Mouse (Mus musculus) T-cell, adult 2 months (primary cell): Measurements from ENCODE around the gene Lman1l.
A peak's percentile ranks its signal among the peaks of the same experiment; 100 is the strongest.

Experiments used
- DNase-seq: peaks from one replicate; pipeline ENCODE4 v3.0.0; 2022; ENCODE audit warnings: low spot score

Lman1l gene

GRCm38 (mm10) chr9:57617556-57618169, 2.9 kb downstream of the Lman1l start:
- no peak for DNase-seq

DNA sequence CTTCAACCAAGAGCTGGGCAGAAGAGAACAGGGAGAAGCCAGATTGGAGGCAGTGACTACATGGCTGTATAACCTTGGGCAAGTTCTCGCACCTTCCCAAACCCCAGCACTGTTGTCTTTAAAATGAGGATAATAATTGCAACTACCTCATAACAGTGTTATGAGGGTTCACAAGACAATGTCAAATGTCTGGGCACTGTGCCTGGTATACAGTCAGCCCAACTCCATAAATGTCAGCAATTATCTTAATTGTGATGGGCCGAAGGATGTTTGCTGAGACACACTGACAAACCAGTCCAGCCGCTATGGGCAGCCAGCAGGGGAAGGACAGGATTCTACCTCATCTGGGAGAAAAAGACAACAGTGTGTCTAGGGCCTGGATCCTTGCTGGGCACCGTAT, 5.8 kb downstream of the Lman1l start:
- no peak for DNase-seq

- no peak for DNase-seq
Measured at GRCm38 (mm10) chr9:57613975-57614374, 6.6 kb downstream of the Lman1l start.

DNA sequence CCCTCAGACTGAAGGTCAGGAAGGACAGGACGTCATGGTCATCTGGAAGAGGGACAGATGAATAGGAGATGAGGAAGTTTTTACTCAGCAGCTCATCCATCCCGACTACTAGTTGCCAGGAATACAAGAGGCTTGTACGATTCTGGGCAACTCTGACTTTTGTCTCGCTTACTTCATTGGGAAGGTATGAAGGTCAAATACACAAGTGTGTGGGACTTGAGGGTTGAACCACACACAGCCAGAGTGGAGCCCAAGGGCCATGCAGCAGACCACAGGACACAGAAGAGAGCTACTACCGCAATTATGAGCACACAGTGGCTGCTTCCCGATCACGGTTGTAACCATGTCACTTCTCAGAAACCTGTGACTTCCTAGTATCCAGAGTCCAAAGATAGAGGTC, 8.0 kb downstream of the Lman1l start:
- DNase-seq, result no peak

GRCm38 (mm10) chr9:57610359-57610826, 10.2 kb downstream of the Lman1l start:
- no peak for DNase-seq

DNA sequence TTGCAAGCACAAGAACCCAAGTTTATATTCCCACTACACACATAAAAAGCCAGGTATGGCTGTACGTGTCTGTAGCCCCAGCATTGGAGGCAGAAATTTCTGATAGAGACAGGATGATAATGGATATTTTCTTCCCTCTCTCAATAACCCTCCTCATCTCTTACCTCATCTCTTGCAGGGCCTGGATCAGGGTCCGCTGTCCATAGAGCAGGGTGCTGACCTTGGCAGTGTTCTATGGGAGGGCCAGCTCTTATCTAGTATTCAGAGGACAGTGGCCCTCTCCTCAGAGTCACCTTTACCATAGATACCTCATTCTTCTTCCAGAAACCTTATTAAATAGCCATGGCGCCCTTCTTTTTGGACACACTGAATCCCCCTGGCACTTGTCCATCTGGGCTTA, 10.8 kb downstream of the Lman1l start:
- no peak for DNase-seq

DNA sequence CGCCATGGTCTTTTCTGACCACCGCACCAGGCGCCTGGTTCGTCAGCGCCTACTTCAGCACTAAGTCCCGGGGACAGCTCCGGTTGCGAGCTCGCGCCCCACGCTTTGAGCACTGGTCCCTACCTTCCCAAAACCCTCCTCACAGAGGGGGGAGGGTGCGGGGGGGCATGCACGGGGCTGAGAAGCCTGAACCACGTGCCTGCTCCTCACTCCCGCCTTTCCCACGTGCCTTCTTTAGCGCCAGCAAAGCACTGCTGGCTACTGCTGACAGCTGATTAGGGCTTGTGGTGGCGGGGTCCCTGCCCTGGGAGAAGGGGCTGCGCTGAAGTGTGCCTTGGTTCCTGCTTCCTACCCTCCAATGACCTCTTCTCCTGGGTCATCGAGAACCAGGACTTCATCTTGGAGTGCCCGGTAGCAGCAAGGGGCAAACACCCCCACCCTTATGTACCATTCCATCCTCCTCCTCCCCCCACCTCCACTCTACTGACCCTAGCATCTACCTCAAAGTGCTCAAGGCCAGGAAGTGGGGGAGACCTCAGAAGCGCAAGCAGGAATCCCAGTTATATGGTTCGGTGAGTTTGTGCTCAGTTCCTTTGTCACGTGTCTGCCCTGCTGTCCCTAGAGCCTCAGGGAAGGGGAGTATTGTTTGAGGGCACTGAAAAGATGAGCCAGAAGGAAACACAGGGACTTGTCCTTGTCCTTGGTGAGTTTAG, 14.3 kb downstream of the Lman1l start, which contains the start of gene Cplx3:
TSS of gene Cplx3 (minus strand) at position 143 of the 713 bp plus-strand sequence.
- peak; percentile 14 for DNase-seq

GRCm38 (mm10) chr9:57605503-57605902, 15.1 kb downstream of the Lman1l start:
- DNase-seq, result no peak

DNA sequence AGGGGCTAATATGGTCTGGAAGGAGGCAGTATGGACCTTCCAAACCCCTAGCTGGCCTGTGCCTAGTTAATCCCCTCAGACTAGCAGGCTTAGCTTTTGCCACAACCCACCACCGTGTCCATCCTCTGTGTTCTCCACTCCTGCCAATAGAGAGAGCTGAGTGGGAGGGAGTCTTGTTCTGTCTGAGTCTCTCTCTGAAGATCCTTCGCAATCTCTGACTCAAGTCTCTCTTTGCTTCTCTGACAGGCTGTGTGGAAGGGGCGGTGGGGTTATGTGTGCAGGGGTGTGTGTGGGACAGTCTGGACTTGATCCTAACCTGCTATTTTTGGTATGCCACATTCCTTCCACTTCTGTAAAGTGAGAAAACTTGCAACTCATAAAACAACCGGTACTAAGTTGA, 15.7 kb downstream of the Lman1l start:
- DNase-seq, result no peak

GRCm38 (mm10) chr9:57602098-57602497, 18.5 kb downstream of the Lman1l start:
- DNase-seq, result no peak

DNA sequence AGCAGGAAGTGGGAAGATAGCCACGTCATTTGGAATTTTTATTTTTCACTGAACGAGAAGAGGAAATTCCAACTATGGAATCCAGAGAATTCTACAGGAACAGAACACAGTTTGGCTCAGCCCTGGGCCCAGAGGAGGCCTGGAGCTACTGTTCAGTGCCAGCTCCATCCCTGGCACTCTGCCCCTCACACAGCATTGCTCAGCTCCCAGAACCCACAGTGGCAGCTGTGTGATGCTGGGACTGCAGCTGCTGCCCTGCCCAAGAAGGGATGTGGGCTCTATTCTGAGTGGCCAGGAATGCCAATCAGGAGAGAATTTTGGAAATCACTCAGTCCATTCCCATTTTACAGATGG, 19.2 kb downstream of the Lman1l start:
- no peak for DNase-seq

DNA sequence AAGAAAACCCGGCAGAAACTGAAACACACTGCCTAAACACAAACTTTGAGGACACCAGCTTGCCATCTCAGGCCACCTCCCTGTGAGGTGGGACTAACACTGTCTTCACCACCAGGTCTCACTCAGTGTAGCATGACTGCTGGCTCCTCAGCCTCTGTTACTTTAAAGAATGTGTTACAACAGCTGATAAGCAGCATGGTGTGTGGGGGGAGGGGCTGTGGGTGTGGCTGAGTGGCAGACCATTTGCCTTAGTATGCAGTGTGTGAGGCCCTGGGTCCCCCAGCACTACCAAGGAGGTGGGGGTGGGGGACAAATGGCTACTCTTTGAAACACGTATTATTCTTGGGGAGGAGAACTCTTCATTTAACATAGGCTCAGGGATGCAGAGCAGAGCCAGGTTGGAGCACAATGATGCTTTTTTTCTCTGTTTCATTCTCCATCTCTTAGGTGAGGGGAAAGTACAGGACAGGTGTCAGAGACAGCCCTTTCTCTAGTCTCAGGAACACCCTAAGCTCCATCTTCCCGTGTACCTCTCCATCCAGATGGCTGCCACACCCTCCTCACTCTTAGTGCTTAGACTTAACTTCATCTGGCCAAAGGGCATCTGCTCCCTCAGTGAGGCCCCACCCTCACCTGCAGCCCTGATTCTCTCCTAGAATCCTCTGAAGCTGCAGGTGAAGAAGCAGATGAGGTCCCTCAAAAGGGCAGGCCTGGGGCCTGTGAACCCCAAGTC, 19.8 kb downstream of the Lman1l start:
- DNase-seq, result no peak

DNA sequence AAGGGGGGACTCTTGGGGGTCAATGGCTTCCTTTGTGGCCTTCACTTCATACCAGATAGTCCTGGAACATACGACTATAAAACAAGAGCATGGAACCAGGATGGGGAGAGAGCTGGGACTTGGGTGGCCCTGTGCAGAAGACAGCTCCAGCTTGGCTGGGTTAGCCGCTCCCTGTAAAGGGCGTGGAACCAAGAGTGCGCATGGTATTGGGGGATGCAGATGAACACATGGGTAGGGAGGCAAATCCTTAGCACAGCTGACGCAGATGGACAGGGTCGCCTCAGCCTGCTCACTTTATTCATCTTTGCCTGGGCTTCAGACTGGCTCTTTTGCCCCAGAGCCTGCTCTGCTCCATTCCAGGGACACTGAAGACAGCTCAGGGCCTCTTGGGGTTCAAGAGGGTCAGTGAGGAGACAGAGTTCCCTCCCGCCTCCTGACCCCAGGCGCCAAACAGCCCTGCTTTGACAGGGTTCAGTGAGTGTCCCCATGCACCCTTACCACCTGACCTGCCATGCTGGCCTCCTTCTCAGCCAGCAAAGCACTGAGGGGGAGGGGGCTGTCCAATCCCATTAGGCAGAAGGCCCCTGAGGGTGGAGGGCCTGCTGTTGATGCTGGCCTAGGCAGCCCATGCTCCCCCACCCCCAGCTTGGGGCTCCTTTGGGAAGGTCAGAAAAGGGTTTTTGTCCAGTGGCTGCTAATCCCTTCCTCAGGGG, 21.6 kb downstream of the Lman1l start:
- no peak for DNase-seq

- no peak for DNase-seq
Measured at GRCm38 (mm10) chr9:57597929-57598382, 22.6 kb downstream of the Lman1l start.

GRCm38 (mm10) chr9:57597265-57597664, 23.3 kb downstream of the Lman1l start:
- no peak for DNase-seq

GRCm38 (mm10) chr9:57594174-57594509, 26.4 kb downstream of the Lman1l start:
- no peak for DNase-seq

DNA sequence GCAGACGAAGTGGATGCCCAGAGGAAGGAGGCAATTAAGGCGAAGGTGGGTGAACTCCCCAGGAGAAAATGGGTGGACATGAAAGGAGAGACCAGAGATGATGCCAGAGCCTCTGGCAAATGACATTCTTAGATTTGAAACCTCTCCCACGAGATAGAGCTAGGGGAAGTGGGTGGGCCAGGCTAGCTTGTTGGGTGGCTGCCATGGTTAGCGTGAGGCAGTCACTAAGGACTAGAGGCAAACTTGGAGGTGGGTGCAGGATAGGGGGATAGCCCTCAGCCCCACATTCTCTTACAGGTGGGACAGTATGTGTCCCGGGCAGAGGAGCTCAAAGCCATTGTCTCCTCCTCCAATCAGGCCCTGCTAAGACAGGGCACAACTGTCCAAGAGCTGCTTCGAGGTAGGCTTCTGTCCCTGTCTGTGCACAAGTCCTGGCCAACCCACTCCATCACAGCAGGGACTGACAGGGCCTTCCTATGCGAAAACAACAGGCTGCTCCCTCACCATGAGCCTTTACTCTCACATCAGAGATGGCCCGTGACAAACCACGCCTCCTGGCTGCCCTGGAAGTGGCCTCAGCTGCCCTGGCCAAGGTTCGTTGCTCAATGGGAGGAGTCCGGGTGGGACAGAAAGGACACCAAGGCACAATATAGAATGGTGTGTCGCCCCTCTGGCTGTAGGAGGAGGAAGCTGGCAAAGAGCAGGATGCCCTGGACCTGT, 27.0 kb downstream of the Lman1l start:
- no peak for DNase-seq

DNA sequence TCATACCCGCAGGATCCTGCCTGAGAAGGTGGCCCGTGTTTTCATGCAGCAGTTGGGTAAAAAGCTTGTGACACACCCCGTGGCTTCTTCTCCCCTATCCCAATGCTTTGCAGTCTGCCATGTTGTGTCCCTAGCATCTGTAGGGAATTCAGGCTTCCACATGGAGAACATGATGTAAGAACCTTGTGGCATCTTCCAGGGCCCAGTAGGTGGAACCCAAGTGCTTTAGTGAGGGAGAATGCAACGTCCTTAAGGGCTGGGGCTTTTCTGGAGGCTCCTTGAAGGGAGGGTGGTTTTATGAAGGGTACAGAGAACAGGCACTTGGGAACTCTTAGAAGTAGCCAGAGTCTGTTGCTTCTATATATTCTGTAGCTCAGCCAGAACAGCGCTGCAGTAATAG, 29.8 kb downstream of the Lman1l start:
- no peak for DNase-seq

DNA sequence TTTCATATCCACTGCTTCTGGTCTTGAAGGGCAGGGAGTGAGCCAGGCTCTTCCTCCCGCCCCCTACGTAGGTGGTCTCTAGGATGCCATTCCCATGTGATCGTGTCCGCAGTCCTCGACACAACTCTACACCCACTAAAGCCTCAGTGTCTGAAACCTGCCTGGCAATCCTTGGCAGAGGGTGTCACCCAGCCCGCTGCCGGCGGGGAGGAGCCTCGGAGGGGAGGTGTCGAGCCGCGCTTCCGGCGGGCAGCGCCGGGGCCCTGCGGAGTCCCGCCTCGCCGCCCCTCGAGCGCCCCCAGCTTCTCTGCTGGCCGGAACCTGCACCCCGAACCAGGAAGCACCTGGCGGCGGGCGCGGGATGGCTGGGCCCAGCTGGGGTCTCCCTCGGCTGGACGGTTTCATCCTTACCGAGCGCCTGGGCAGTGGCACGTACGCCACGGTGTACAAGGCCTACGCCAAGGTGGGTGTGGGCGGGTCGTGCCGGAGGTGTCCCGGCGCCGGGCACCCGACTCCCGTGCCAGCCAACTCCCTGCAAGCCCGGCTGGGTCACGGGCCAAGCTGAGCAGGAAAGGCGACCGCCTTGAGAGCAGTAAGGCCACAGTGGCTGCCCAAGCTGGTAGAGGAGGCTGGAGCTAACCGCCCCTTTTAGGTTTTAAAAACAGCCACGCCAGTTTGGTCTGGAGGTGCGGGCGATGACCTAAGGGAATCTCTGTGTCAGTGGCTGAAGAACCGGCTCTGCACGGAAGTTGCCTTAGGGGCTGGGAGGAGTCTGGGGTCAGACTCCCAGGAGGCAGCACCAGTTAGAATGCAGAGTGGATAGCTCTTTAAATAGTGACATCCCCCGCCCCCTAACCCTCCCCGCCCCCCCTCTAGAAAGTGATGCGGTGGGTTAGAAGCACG, 31.1 kb downstream of the Lman1l start, which contains the start of gene Ulk3:
TSS of gene Ulk3 (plus strand) at position 229 of the 903 bp plus-strand sequence.
- DNase-seq, result peak; percentile 77

DNA sequence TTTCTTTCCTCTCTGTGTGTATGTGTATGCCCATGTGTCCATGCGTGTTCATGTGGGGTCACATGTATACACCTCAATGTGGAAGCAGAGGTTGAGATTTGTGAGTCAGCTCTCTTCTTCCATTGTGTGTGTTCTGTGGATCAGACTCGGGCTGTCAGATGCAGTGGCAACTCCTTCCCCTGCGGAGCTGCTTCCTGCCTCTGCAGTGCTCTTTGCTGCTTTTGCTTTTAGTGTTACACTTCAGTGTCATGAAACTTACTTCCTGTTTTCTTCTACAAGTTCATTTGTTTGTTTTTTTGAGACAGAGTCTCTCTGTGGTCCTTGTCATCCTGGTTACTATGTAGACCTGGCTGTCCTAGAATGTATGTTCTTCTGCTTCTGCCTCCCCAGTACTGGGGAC, 35.6 kb downstream of the Lman1l start:
- peak; percentile 31 for DNase-seq
